Mouse (Mus musculus): Measurements from ENCODE around the gene Gm44511. TPM values are rescaled to one million over a fixed set of nuclear protein-coding genes. Genes with fewer than 3 reads are reported as not detected.

Gene Gm44511
- polyA plus RNA-seq, 1 experiment from 2014 or later, result not detected

GRCm38 (mm10) chr6:128736100-128736499 is 90.0 kb downstream of the Gm44511 start:
- Histone ChIP-seq H3K9ac (no peak overlapping the region), H3K4me3 (ENCODE audit: low read depth, low read length) (no peak overlapping the region), H3K27me3 (ENCODE audit: insufficient read depth, low read length) (no peaks in the 10 kb centered on the region), H3K9me3 (ENCODE audit: low read depth, low read length) (no peaks in the 10 kb centered on the region), H3K4me1 (ENCODE audit: insufficient read depth) (no peaks in the 10 kb centered on the region), H3K4me2 (no peak overlapping the region), H3K36me3 (ENCODE audit: insufficient read depth) (no peaks in the 10 kb centered on the region), H3K27ac (ENCODE audit: low read depth) (no peak overlapping the region)
- TF ChIP-seq CTCF (IDR thresholded peaks at IDR 0.05; ENCODE audit: low read depth), result peak; percentile 36
- no peak for ATAC-seq (ENCODE audit: insufficient read depth)
- DNase-seq, result no peak

DNA sequence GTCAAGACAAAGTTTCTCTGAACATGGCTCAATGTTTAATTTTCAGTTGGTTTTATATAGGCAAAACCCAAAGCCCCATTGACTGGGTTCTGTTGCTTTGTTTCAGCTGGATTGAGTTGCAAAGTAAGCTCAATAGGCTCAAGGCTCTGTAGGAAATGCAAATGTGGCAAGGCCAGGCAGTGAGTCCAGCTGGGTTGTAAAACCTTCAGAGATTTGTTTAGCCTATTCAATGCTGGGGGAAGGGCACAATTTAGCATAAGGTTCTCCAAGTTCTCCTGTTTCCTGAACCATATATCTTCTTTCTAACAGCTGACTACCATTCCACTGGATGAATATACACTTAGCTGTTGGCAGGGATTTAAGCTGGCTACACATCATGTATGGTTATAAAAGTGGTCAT is 91.2 kb downstream of the Gm44511 start:
- no peak overlapping the region for H3K4me3 ChIP-seq (ENCODE audit: low read depth, low read length)
- no peak for ATAC-seq (ENCODE audit: insufficient read depth)
- H3K9me3 ChIP-seq (ENCODE audit: low read depth, low read length), result no peaks in the 10 kb centered on the region
- H3K9ac ChIP-seq, result no peak overlapping the region
- no peaks in the 10 kb centered on the region for H3K27me3 ChIP-seq (ENCODE audit: insufficient read depth, low read length)
- H3K27ac ChIP-seq (ENCODE audit: low read depth), result no peak overlapping the region
- DNase-seq, result no peak
- no peak overlapping the region for H3K4me2 ChIP-seq
- TF ChIP-seq CTCF (IDR thresholded peaks at IDR 0.05; ENCODE audit: low read depth), result no peak
- no peaks in the 10 kb centered on the region for H3K36me3 ChIP-seq (ENCODE audit: insufficient read depth)
- no peaks in the 10 kb centered on the region for H3K4me1 ChIP-seq (ENCODE audit: insufficient read depth)

GRCm38 (mm10) chr6:128733908-128734679 is 92.0 kb downstream of the Gm44511 start:
- no peak overlapping the region for H3K4me3 ChIP-seq (ENCODE audit: low read depth, low read length)
- no peaks in the 10 kb centered on the region for H3K27me3 ChIP-seq (ENCODE audit: insufficient read depth, low read length)
- H3K27ac ChIP-seq (ENCODE audit: low read depth), result no peak overlapping the region
- TF ChIP-seq CTCF (IDR thresholded peaks at IDR 0.05; ENCODE audit: low read depth), result no peak
- H3K9me3 ChIP-seq (ENCODE audit: low read depth, low read length), result no peaks in the 10 kb centered on the region
- WGBS, result 39% methylated on average over 5 of the region's 5 CpGs
- H3K4me1 ChIP-seq (ENCODE audit: insufficient read depth), result no peaks in the 10 kb centered on the region
- no peak for ATAC-seq (ENCODE audit: insufficient read depth)
- no peak for DNase-seq
- no peak overlapping the region for H3K9ac ChIP-seq
- no peaks in the 10 kb centered on the region for H3K36me3 ChIP-seq (ENCODE audit: insufficient read depth)
- no peak overlapping the region for H3K4me2 ChIP-seq

- Histone ChIP-seq H3K4me2 (no peak overlapping the region), H3K4me3 (ENCODE audit: low read depth, low read length) (no peak overlapping the region), H3K27ac (ENCODE audit: low read depth) (no peak overlapping the region), H3K4me1 (ENCODE audit: insufficient read depth) (no peaks in the 10 kb centered on the region), H3K36me3 (ENCODE audit: insufficient read depth) (no peaks in the 10 kb centered on the region), H3K9me3 (ENCODE audit: low read depth, low read length) (no peaks in the 10 kb centered on the region), H3K9ac (no peak overlapping the region), H3K27me3 (ENCODE audit: insufficient read depth, low read length) (no peaks in the 10 kb centered on the region)
- 78% methylated on average over 3 of the region's 3 CpGs for WGBS
- ATAC-seq (ENCODE audit: insufficient read depth), result no peak
- DNase-seq, result no peak
- TF ChIP-seq CTCF (IDR thresholded peaks at IDR 0.05; ENCODE audit: low read depth), result no peak
These were observed 94.1 kb downstream of the Gm44511 start for GRCm38 (mm10) chr6:128732032-128732431.

Other genes with a start within 250 kb of the Gm44511 start
- gene A2ml1, start 244.7 kb downstream of the Gm44511 start, polyA plus RNA-seq (2014; fragmentation: Nextera tagmentation; extraction: Ambion mirVana), result 0.64 and 1.4 TPM in 2 replicates
- gene Klrb1a, start 202.8 kb downstream of the Gm44511 start, polyA plus RNA-seq (2014; fragmentation: Nextera tagmentation; extraction: Ambion mirVana), result not detected in 2 replicates
- not detected in 2 replicates for gene Clec2h, start 163.9 kb downstream of the Gm44511 start, polyA plus RNA-seq (2014; fragmentation: Nextera tagmentation; extraction: Ambion mirVana)
- gene Klrb1, start 103.3 kb downstream of the Gm44511 start, polyA plus RNA-seq (2014; fragmentation: Nextera tagmentation; extraction: Ambion mirVana), result not detected in 2 replicates
- gene Klrb1c, start 37.1 kb downstream of the Gm44511 start, polyA plus RNA-seq (2014; fragmentation: Nextera tagmentation; extraction: Ambion mirVana), result 0.26 and 0.32 TPM in 2 replicates
- gene Klrb1b, start within 50 bp of the Gm44511 start, polyA plus RNA-seq (2014; fragmentation: Nextera tagmentation; extraction: Ambion mirVana), result not detected in 2 replicates
- gene Clec2i, start 61.3 kb upstream of the Gm44511 start, polyA plus RNA-seq (2014; fragmentation: Nextera tagmentation; extraction: Ambion mirVana), result 0.14 and 0.15 TPM in 2 replicates
- gene BC035044, start 64.8 kb upstream of the Gm44511 start, polyA plus RNA-seq (2014; fragmentation: Nextera tagmentation; extraction: Ambion mirVana), result 1.2 TPM in 2 replicates
- not detected in 2 replicates for gene Clec2g, start 108.1 kb upstream of the Gm44511 start, polyA plus RNA-seq (2014; fragmentation: Nextera tagmentation; extraction: Ambion mirVana)
- gene Klrb1f, start 219.6 kb upstream of the Gm44511 start, polyA plus RNA-seq (2014; fragmentation: Nextera tagmentation; extraction: Ambion mirVana), result 0.21 and 0.47 TPM in 2 replicates